ENCODE assay signal across 24 mouse cellular contexts in genomic region chr8:47181032-47181698, GRCm38 (mm10).
DNase-seq lines count a peak whose midpoint lies in the region; ATAC-seq and TF ChIP-seq lines count a peak whose summit lies in the region.
"Had no signal": no experiment of that assay in that cellular context is flagged by ENCODE, and none has a peak within 500 bp of the region (broad histone marks: within the 10 kb centered on the region; RNA-seq: fewer than 3 reads in every experiment).

No protein-coding gene starts in this region.

- no peak for ATAC-seq in heart, embryonic 12.5 days (ENCODE audit: insufficient number of reproducible peaks, low FRiP score)
- peak; percentile 66 for ATAC-seq in lung, embryonic 14.5 days (ENCODE audit: insufficient read depth)
- peak; percentile 30; the same call in 1 of the 2 replicates for ATAC-seq in lung, postnatal 0 days
- ATAC-seq: activated CD4-positive, CD25-positive, alpha-beta regulatory T cell, adult 4 months; forebrain, embryonic 15.5 days; hindbrain, postnatal 0 days had no signal

- no peaks in the 10 kb centered on the region for H3K4me1 ChIP-seq in heart, embryonic 12.5 days (replicated peaks)
- no peaks in the 10 kb centered on the region for H3K4me1 ChIP-seq in lung, embryonic 14.5 days (ENCODE audit: insufficient read depth)
- H3K4me1 ChIP-seq in lung, postnatal 0 days (ENCODE audit: insufficient read depth, low read depth, low read length) = no peaks in the 10 kb centered on the region
- H3K4me1 ChIP-seq: heart, embryonic 10.5 days had no signal

- H3K36me3 ChIP-seq in heart, embryonic 12.5 days = peaks cover 12% of the 10 kb centered on the region
- peaks cover 7% of the 10 kb centered on the region; the same call in 1 of the 2 replicates for H3K36me3 ChIP-seq in lung, embryonic 14.5 days (ENCODE audit: insufficient read depth)
- H3K36me3 ChIP-seq in lung, postnatal 0 days (ENCODE audit: insufficient read depth, low read length) = 0 out of 2 replicates have a peak, but pooled peaks cover 6% of the 10 kb centered on the region

- H3K4me2 ChIP-seq in heart, embryonic 12.5 days = no peak overlapping the region
- peak overlapping the region; percentile 2; the same call in 1 of the 2 replicates for H3K4me2 ChIP-seq in lung, embryonic 14.5 days
- H3K4me2 ChIP-seq in lung, postnatal 0 days (replicated peaks; ENCODE audit: low read depth, low read length) = no peak overlapping the region
- H3K4me2 ChIP-seq: embryonic facial prominence, embryonic 13.5 days; forebrain, embryonic 12.5 days; forebrain, embryonic 15.5 days; hindbrain, embryonic 14.5 days had no signal

- TF ChIP-seq EP300 in lung, postnatal 0 days (IDR thresholded peaks at IDR 0.05) = no peak

- H3K9me3 ChIP-seq in heart, embryonic 12.5 days (replicated peaks) = no peaks in the 10 kb centered on the region
- H3K9me3 ChIP-seq in lung, embryonic 14.5 days (ENCODE audit: low read depth, low read length) = no peaks in the 10 kb centered on the region
- H3K9me3 ChIP-seq in lung, postnatal 0 days (ENCODE audit: low read length) = no peaks in the 10 kb centered on the region
- H3K9me3 ChIP-seq: embryonic facial prominence, embryonic 10.5 days; embryonic facial prominence, embryonic 13.5 days; forebrain, embryonic 12.5 days; forebrain, embryonic 15.5 days; heart, embryonic 10.5 days had no signal

- no peak overlapping the region for H3K27ac ChIP-seq in heart, embryonic 12.5 days (ENCODE audit: poor library complexity, severe bottlenecking)
- no peak overlapping the region for H3K27ac ChIP-seq in lung, embryonic 14.5 days (ENCODE audit: low read depth)
- no peak overlapping the region for H3K27ac ChIP-seq in lung, postnatal 0 days (ENCODE audit: low read length)
- H3K27ac ChIP-seq: embryonic facial prominence, embryonic 10.5 days; embryonic facial prominence, embryonic 13.5 days; forebrain, embryonic 12.5 days; forebrain, embryonic 15.5 days; heart, adult 2 months; heart, embryonic 10.5 days; hindbrain, embryonic 14.5 days; hindbrain, postnatal 0 days had no signal

- H3K4me3 ChIP-seq in heart, embryonic 12.5 days = no peak overlapping the region
- H3K4me3 ChIP-seq in lung, embryonic 14.5 days (ENCODE audit: low read depth, low read length) = no peak overlapping the region
- H3K4me3 ChIP-seq in lung, postnatal 0 days (ENCODE audit: low read depth, low read length) = no peak overlapping the region
- H3K4me3 ChIP-seq: embryonic facial prominence, embryonic 10.5 days; embryonic facial prominence, embryonic 13.5 days; erythroblast, embryonic 14.5 days; forebrain, embryonic 12.5 days; forebrain, embryonic 15.5 days; heart, adult 2 months; heart, embryonic 10.5 days had no signal

- 84% methylated on average over 18 of the region's 18 CpGs for WGBS in heart, embryonic 12.5 days
- WGBS in lung, embryonic 14.5 days = 43% methylated on average over 18 of the region's 18 CpGs
- WGBS in lung, postnatal 0 days = 60% methylated on average over 18 of the region's 18 CpGs

- no peaks in the 10 kb centered on the region for H3K27me3 ChIP-seq in heart, embryonic 12.5 days (replicated peaks)
- H3K27me3 ChIP-seq in lung, embryonic 14.5 days (ENCODE audit: insufficient read depth, low read length) = no peaks in the 10 kb centered on the region
- no peaks in the 10 kb centered on the region for H3K27me3 ChIP-seq in lung, postnatal 0 days (replicated peaks; ENCODE audit: insufficient read depth, low read length)
- H3K27me3 ChIP-seq: embryonic facial prominence, embryonic 13.5 days; forebrain, embryonic 12.5 days; forebrain, embryonic 15.5 days had no signal

- no peak overlapping the region for H3K9ac ChIP-seq in heart, embryonic 12.5 days
- H3K9ac ChIP-seq in lung, embryonic 14.5 days = no peak overlapping the region
- no peak overlapping the region for H3K9ac ChIP-seq in lung, postnatal 0 days (replicated peaks; ENCODE audit: low read depth)
- H3K9ac ChIP-seq: embryonic facial prominence, embryonic 13.5 days; forebrain, embryonic 12.5 days; forebrain, embryonic 15.5 days; hindbrain, embryonic 14.5 days had no signal

- TF ChIP-seq CTCF in lung, embryonic 14.5 days (IDR thresholded peaks at IDR 0.05; ENCODE audit: low read depth) = no peak
- TF ChIP-seq CTCF in lung, postnatal 0 days (IDR thresholded peaks at IDR 0.05) = no peak

- peak; percentile 53 for DNase-seq in heart, adult 11 months
- peak; percentile 88 for DNase-seq in lung, embryonic 14.5 days
- DNase-seq in lung, postnatal 36 days = no peak
- DNase-seq in lung, postnatal 0 days (ENCODE audit: low spot score) = peak; percentile 54
- no peak for DNase-seq in lung, postnatal 25 days (ENCODE audit: low spot score)
- DNase-seq: adrenal gland, adult 8-10 months; adrenal gland, postnatal 25 days; cerebellum, adult 11-12 months; cerebellum, adult 8-10 months; cerebellum, postnatal 10 days; cerebellum, postnatal 36 days; embryo, embryonic 11 days; gastrocnemius, postnatal 25 days; heart, adult 2 months had no signal

Comparison
In these comparisons a context has a peak if more than half of its experiments do, and no peak if none do; other contexts are left out.
1. DNase-seq: peak in heart, adult 11 months (single experiment), lung, embryonic 14.5 days (single experiment) and lung, postnatal 0 days (single experiment); none in lung, postnatal 36 days (single experiment) and lung, postnatal 25 days (single experiment).